Mouse (Mus musculus): ENCODE data around the gene Olfr262.
"Not testable (repeated sequence)": the region's sequence is repeated elsewhere in the genome, so short reads cannot be mapped to it uniquely, and the experiment has no call there.

The Olfr262 gene

DNA sequence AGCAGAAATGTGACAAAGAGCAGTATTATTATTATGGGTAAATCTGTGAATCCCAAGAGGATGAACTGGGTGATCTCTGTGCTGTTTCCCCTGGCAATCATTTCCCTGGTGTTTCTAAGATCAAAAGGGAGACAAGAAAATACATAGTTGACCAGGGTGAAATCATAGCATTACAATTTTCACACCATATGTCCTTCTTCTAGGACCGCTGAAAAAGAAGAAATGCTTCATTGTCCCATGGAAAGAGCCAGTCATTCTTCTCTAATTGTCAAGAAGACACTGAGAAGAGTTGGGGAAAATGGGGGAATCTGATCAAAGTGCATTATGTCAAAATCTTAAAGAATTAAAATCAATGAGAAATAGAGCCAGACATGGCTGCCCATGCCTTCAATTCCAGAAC is at the start of gene Olfr262:
Gene Olfr262, minus strand, starts transcription at position 101 of the 400 bp plus-strand sequence.
- no peak for DNase-seq

DNA sequence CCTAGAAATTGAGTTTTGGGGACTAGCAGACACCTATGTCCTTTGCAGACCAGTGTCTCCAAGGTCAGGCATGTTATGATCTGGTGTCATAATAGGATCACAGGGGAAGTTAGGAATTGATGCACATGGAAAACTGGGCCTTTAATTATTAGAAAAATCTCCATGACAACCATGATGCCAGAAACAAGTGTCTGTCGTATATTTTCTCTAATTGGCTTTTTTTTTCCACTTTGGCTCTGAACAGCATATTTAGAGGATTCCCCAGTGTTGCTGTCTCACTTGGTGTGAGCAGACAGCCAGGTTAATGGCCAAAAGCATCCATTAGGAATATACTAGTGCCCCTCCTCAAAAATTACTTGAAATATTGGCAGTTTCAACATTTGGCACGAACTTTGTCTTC is 38.1 kb upstream of the Olfr262 start, which contains the start of gene Olfr1434:
Gene Olfr1434, plus strand, starts transcription at position 301 of the 400 bp plus-strand sequence.
- DNase-seq: no peak

DNA sequence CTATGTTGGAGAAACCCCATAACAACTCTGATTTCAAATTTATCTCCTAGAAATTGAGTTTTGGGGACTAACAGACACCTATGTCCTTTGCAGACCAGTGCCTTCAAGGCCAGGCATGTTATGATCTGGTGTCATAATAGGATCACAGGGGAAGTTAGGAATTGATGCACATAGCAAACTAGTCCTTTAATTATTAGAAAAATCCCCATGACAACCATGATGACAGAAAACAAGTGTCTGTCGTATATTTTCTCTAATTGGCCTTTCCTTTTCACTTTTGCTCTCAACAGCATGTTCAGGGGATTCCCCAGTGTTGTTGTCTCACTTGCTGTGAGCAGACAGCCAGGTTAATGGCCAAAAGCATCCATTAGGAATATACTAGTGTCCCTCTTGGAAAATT is 19.3 kb upstream of the Olfr262 start, which contains the start of gene Olfr235:
Gene Olfr235, plus strand, starts transcription at position 301 of the 400 bp plus-strand sequence.
- DNase-seq: no peak

DNA sequence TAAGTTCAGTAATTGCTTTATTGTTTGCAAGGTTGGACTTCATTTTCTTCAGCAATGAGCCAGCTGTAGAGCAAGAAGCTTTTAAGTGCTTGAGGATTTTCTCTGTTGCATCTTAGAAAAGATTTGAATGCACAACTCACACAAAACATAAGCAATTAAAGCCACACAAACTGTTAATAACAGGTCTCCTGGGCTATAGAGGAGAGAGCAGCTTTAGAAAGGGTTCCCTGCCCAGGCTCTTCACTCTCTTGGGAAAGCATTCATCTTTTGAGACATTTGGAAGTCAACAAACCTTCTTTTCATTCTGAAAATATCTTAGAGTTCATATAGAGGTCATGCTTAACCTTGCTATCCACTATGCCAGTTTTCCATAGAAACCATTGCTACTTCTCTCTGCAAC is 9.0 kb downstream of the Olfr262 start, which contains the start of gene Olfr1432:
Gene Olfr1432, minus strand, starts transcription at position 101 of the 400 bp plus-strand sequence.
- DNase-seq: not testable (repeated sequence)

DNA sequence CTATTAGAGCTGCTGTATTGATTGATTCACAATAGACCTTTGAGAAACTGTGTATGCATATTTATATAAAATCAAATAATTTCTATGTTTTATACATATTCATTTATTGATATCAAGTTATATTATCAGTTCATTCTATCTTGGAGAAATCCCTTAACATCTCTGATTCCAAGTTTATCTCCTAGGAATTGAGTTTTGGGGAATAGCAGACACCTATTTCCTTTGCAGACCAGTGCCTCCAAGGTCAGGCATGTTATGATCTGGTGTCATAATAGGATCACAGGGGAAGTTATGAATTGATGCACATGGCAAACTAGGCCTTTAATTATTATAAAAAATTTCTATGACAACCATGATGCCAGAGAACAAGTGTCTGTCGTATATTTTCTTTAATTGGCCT is 41.1 kb downstream of the Olfr262 start, which contains the start of gene Olfr1431:
Gene Olfr1431, plus strand, starts transcription at position 301 of the 400 bp plus-strand sequence.
- no peak for DNase-seq

DNA sequence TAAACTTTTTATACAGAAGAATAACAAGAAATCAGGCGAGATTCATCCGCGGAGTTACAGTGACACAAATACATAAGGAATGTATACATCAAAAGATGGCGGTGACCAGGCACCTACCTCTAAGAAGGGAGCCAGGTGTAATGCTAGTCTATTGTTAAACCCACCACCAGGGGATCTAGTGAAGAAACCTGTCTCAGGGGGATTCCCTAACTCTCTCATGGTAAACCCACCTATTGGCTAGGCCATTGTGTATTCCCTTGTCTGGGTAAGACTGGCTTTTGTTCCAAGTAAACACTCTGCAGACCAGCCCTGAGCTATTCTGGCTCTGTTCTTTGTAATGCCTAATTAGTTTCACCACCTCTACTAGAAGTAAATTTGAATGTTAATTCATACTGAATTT is 42.4 kb downstream of the Olfr262 start:
- DNase-seq: not testable (repeated sequence)
